In genomic region chr11:98360866-98361521, GRCm38 (mm10) we compare ENCODE assay signal across 10 mouse cellular contexts. TPM values are rescaled to one million over a fixed set of nuclear protein-coding genes. Genes with fewer than 3 reads are reported as not detected.
DNase-seq lines count a peak whose midpoint lies in the region; ATAC-seq and TF ChIP-seq lines count a peak whose summit lies in the region.
"Had no signal": no experiment of that assay in that cellular context is flagged by ENCODE, and none has a peak within 500 bp of the region (broad histone marks: within the 10 kb centered on the region; RNA-seq: fewer than 3 reads in every experiment).

No protein-coding gene starts in this region.

- 33% methylated on average over 9 of the region's 9 CpGs for WGBS in heart, adult 2 months
- WGBS in bone marrow, adult 2 months = 48% methylated on average over 9 of the region's 9 CpGs
- WGBS in heart, embryonic 16.5 days = 71% methylated on average over 9 of the region's 9 CpGs

- no peak overlapping the region for H3K4me2 ChIP-seq in heart, embryonic 16.5 days (ENCODE audit: low read depth, low read length)

- no peak overlapping the region for H3K9ac ChIP-seq in heart, adult 2 months (ENCODE audit: low read depth, low read length)
- peak overlapping the region; percentile 6; the same call in 1 of the 2 replicates for H3K9ac ChIP-seq in heart, embryonic 16.5 days (ENCODE audit: low read length)

- no peak for ATAC-seq in heart, embryonic 16.5 days (replicated peaks; ENCODE audit: extremely low read depth, insufficient read depth, low FRiP score)
- peak; percentile 50 for ATAC-seq in megakaryocyte progenitor cell, adult 5-6 weeks (replicated peaks; ENCODE audit: poor library complexity)

- H3K9me3 ChIP-seq in heart, embryonic 16.5 days (replicated peaks; ENCODE audit: control insufficient read depth, low read length) = no peaks in the 10 kb centered on the region

- no peak for TF ChIP-seq CTCF in heart, adult 2 months (IDR thresholded peaks at IDR 0.05)
- TF ChIP-seq CTCF in bone marrow, adult 2 months (IDR thresholded peaks at IDR 0.05; ENCODE audit: control insufficient read depth, insufficient read depth, low read length) = no peak

- TF ChIP-seq POLR2A in heart, adult 2 months (IDR thresholded peaks at IDR 0.05; ENCODE audit: insufficient read depth, low read depth, low read length) = 0 out of 2 replicates have a peak, but pooled peaks have one; percentile 40
- TF ChIP-seq POLR2A in bone marrow, adult 2 months (IDR thresholded peaks at IDR 0.05; ENCODE audit: borderline replicate concordance, control insufficient read depth, low read depth, low read length) = no peak

- H3K4me1 ChIP-seq in heart, adult 2 months (ENCODE audit: control insufficient read depth, insufficient read depth, low read length) = peaks cover 14% of the 10 kb centered on the region
- peaks cover 11% of the 10 kb centered on the region for H3K4me1 ChIP-seq in bone marrow, adult 2 months (ENCODE audit: control insufficient read depth, insufficient read depth, low read length)
- H3K4me1 ChIP-seq in heart, embryonic 16.5 days (ENCODE audit: control insufficient read depth, insufficient read depth, low read length) = peaks cover 25% of the 10 kb centered on the region

- no peaks in the 10 kb centered on the region for H3K79me2 ChIP-seq in heart, adult 2 months (replicated peaks; ENCODE audit: control insufficient read depth, insufficient read depth, low read length)

- H3K4me3 ChIP-seq in heart, adult 2 months = no peak overlapping the region
- H3K4me3 ChIP-seq in bone marrow, adult 2 months (replicated peaks; ENCODE audit: control insufficient read depth, low read depth, low read length) = no peak overlapping the region
- H3K4me3 ChIP-seq in heart, embryonic 16.5 days (ENCODE audit: low read length) = no peak overlapping the region

- H3K36me3 ChIP-seq in heart, adult 2 months (ENCODE audit: control insufficient read depth, insufficient read depth, low read length) = no peaks in the 10 kb centered on the region
- no peaks in the 10 kb centered on the region for H3K36me3 ChIP-seq in heart, embryonic 16.5 days (ENCODE audit: control insufficient read depth, insufficient read depth)

- DNase-seq in heart, adult 2 months = peak in 1 of 2 experiments; percentile 37
- DNase-seq in heart, postnatal 10 days = no peak
- no peak for DNase-seq in natural killer cell, adult 2 months (ENCODE audit: low spot score in 2 of 2)
- DNase-seq in cerebellum, adult 9-10 months = no peak
- no peak for DNase-seq in layer of hippocampus, postnatal 10 days (ENCODE audit: low spot score in 2 of 2)
- DNase-seq: cerebellum, adult 11-12 months had no signal

- no peak for TF ChIP-seq EP300 in heart, adult 2 months (IDR thresholded peaks at IDR 0.05; ENCODE audit: insufficient read depth, low read depth, low read length)

- intact Hi-C loops in heart, adult 2 months (cut with DNase I) = no loop called here
- intact Hi-C loops in heart, postnatal 10 days (cut with DNase I) = no loop called here

- peak overlapping the region; percentile 64 for H3K27ac ChIP-seq in heart, adult 2 months
- peak overlapping the region; percentile 80 for H3K27ac ChIP-seq in bone marrow, adult 2 months (ENCODE audit: control insufficient read depth, insufficient read depth, low read depth, low read length, poor library complexity)
- H3K27ac ChIP-seq in heart, embryonic 16.5 days (ENCODE audit: low read length) = peak overlapping the region; percentile 8; the same call in 1 of the 2 replicates

- H3K27me3 ChIP-seq in heart, adult 2 months (ENCODE audit: control insufficient read depth, insufficient read depth, low read length) = no peaks in the 10 kb centered on the region
- H3K27me3 ChIP-seq in heart, embryonic 16.5 days (ENCODE audit: control insufficient read depth, insufficient read depth, low read length) = no peaks in the 10 kb centered on the region

RNA-seq across cellular contexts. Expression of gene Stard3, which starts 2.8 kb away (rescaled TPM):
- 10 to 100 TPM; 19.0 to 24.3 TPM for total RNA-seq in heart, adult 2 months (2021)
- polyA plus RNA-seq in heart, adult 2 months (2012; rRNA removed) = 58.3 and 62.3 TPM in 2 replicates
- total RNA-seq in heart, postnatal 10 days (2021) = 10 to 100 TPM; 23.9 to 24.5 TPM
- 16.8 and 32.3 TPM in 2 replicates for polyA plus RNA-seq in bone marrow, adult 2 months (2011; ENCODE audit: insufficient read depth, insufficient read length, low replicate concordance, missing spikeins)
- polyA plus RNA-seq in heart, embryonic 16.5 days (2015; fragmentation: Nextera tagmentation; extraction: Ambion mirVana) = 43.0 and 43.2 TPM in 2 replicates
- total RNA-seq in megakaryocyte progenitor cell, adult 5-6 weeks (2015) = 11.1 and 12.0 TPM in 2 replicates
- 17.8 and 23.1 TPM in 2 replicates for total RNA-seq in megakaryocyte progenitor cell, adult 5-6 weeks (2017)
- 10 to 100 TPM; 19.2 to 19.5 TPM for total RNA-seq in layer of hippocampus, postnatal 10 days (2021)

RNA-seq across cellular contexts. Expression of gene Ppp1r1b, which starts 12.8 kb away (rescaled TPM):
- 1 to 10 TPM; 2.6 to 5.3 TPM for total RNA-seq in heart, adult 2 months (2021)
- polyA plus RNA-seq in heart, adult 2 months (2012; rRNA removed) = 15.8 and 16.2 TPM in 2 replicates
- total RNA-seq in heart, postnatal 10 days (2021) = 1 to 10 TPM; 2.7 to 4.0 TPM
- not detected in 2 replicates for polyA plus RNA-seq in bone marrow, adult 2 months (2011; ENCODE audit: insufficient read depth, insufficient read length, low replicate concordance, missing spikeins)
- polyA plus RNA-seq in heart, embryonic 16.5 days (2015; fragmentation: Nextera tagmentation; extraction: Ambion mirVana) = 74.0 and 75.8 TPM in 2 replicates
- not detected in 2 replicates for total RNA-seq in megakaryocyte progenitor cell, adult 5-6 weeks (2015)
- not detected in 2 replicates for total RNA-seq in megakaryocyte progenitor cell, adult 5-6 weeks (2017)
- 10 to 100 TPM; 17.5 to 24.1 TPM for total RNA-seq in layer of hippocampus, postnatal 10 days (2021)

RNA-seq across cellular contexts. Expression of gene Tcap, which starts 22.6 kb away (rescaled TPM):
- total RNA-seq in heart, adult 2 months (2021) = 1,000 to 10,000 TPM; 1,095 to 3,136 TPM
- 1,250 and 1,827 TPM in 2 replicates for polyA plus RNA-seq in heart, adult 2 months (2012; rRNA removed)
- total RNA-seq in heart, postnatal 10 days (2021) = 100 to 1,000 TPM; 469 to 500 TPM
- 6.5 and 15.6 TPM in 2 replicates for polyA plus RNA-seq in bone marrow, adult 2 months (2011; ENCODE audit: insufficient read depth, insufficient read length, low replicate concordance, missing spikeins)
- polyA plus RNA-seq in heart, embryonic 16.5 days (2015; fragmentation: Nextera tagmentation; extraction: Ambion mirVana) = 175 TPM in 2 replicates
- not detected in 2 replicates for total RNA-seq in megakaryocyte progenitor cell, adult 5-6 weeks (2015)
- total RNA-seq in megakaryocyte progenitor cell, adult 5-6 weeks (2017) = not detected in 2 replicates
- 1 to 10 TPM; 1.4 to 1.6 TPM for total RNA-seq in layer of hippocampus, postnatal 10 days (2021)

RNA-seq across cellular contexts. Expression of gene Pnmt, which starts 25.3 kb away (rescaled TPM):
- total RNA-seq in heart, adult 2 months (2021) = 1 to 10 TPM in 1 of 2 experiments, under 1 TPM in 1; 0.91 to 1.5 TPM
- polyA plus RNA-seq in heart, adult 2 months (2012; rRNA removed) = 1.6 and 2.6 TPM in 2 replicates
- under 1 TPM in 1 of 2 experiments, not detected in 1; 0.31 TPM for total RNA-seq in heart, postnatal 10 days (2021)
- not detected in 2 replicates for polyA plus RNA-seq in bone marrow, adult 2 months (2011; ENCODE audit: insufficient read depth, insufficient read length, low replicate concordance, missing spikeins)
- 0.37 and 0.39 TPM in 2 replicates for polyA plus RNA-seq in heart, embryonic 16.5 days (2015; fragmentation: Nextera tagmentation; extraction: Ambion mirVana)
- not detected in 2 replicates for total RNA-seq in megakaryocyte progenitor cell, adult 5-6 weeks (2015)
- not detected in 2 replicates for total RNA-seq in megakaryocyte progenitor cell, adult 5-6 weeks (2017)
- total RNA-seq in layer of hippocampus, postnatal 10 days (2021) = not detected
- polyA plus RNA-seq: large intestine, adult 2 months had no signal

RNA-seq across cellular contexts. Expression of gene Neurod2, which starts 31.5 kb away (rescaled TPM):
- total RNA-seq in heart, adult 2 months (2021) = not detected
- polyA plus RNA-seq in heart, adult 2 months (2012; rRNA removed) = not detected in 2 replicates
- not detected for total RNA-seq in heart, postnatal 10 days (2021)
- not detected in 2 replicates for polyA plus RNA-seq in bone marrow, adult 2 months (2011; ENCODE audit: insufficient read depth, insufficient read length, low replicate concordance, missing spikeins)
- not detected in 2 replicates for polyA plus RNA-seq in heart, embryonic 16.5 days (2015; fragmentation: Nextera tagmentation; extraction: Ambion mirVana)
- not detected in 2 replicates for total RNA-seq in megakaryocyte progenitor cell, adult 5-6 weeks (2015)
- total RNA-seq in megakaryocyte progenitor cell, adult 5-6 weeks (2017) = not detected in 2 replicates
- 100 to 1,000 TPM; 114 to 118 TPM for total RNA-seq in layer of hippocampus, postnatal 10 days (2021)
- polyA plus RNA-seq: large intestine, adult 2 months had no signal

Comparison
In these comparisons a context has a peak if more than half of its experiments do, and no peak if none do; other contexts are left out.
1. H3K27ac ChIP-seq: peak in every context shown above with its lines; median percentile 80 in bone marrow, adult 2 months; 64 in heart, adult 2 months; 8 in heart, embryonic 16.5 days.
2. RNA of gene Tcap, which starts 22.6 kb away (total RNA-seq): 1,095 to 3,136 TPM in heart, adult 2 months and 469 to 500 TPM in heart, postnatal 10 days; 1.4 to 1.6 TPM in layer of hippocampus, postnatal 10 days and not detected in megakaryocyte progenitor cell, adult 5-6 weeks; every median in the first group is over 100 times any median in the second.